Mouse (Mus musculus) hindbrain, embryonic 10.5 days (tissue): ENCODE results near the gene Sertad1. TPM values are rescaled to one million over a fixed set of nuclear protein-coding genes. Genes with fewer than 3 reads are reported as not detected.

Experiments used
- DNase-seq: peaks from one replicate; pipeline ENCODE4 v3.0.0-alpha.2; 2017; ENCODE audit warnings: low spot score
- H3K27ac ChIP-seq: fragments of 300-500 bp; sonication (generic); 2 replicates; pipeline ENCODE4 v1.5.1; 2016; ENCODE audit warnings: mild to moderate bottlenecking, moderate library complexity
- H3K27me3 ChIP-seq: fragments of 300-500 bp; sonication (generic); 2 replicates; pipeline ENCODE4 v1.6.1; 2016; ENCODE audit warnings: mild to moderate bottlenecking; ENCODE audit not compliant: poor library complexity, insufficient read depth, severe bottlenecking
- H3K36me3 ChIP-seq: fragments of 300-500 bp; sonication (generic); 2 replicates; pipeline ENCODE4 v1.6.1; 2016; ENCODE audit warnings: mild to moderate bottlenecking, moderate library complexity
- H3K4me1 ChIP-seq: fragments of 300-500 bp; sonication (generic); replicated peaks from 2 replicates; pipeline ENCODE4 v1.6.1; 2016; ENCODE audit warnings: mild to moderate bottlenecking
- H3K4me3 ChIP-seq: fragments of 300-500 bp; sonication (generic); 2 replicates; pipeline ENCODE4 v1.5.1; 2016; ENCODE audit warnings: mild to moderate bottlenecking, moderate library complexity
- H3K9me3 ChIP-seq: fragments of 300-500 bp; sonication (generic); 2 replicates; pipeline ENCODE4 v1.6.1; 2016; ENCODE audit warnings: mild to moderate bottlenecking, moderate library complexity
- WGBS: fragments of 180-500 bp; shearing (Covaris S2); methylation state at CpG from one replicate; pipeline ENCODE4 v1.1.7; 2016; 5-methylcytosine and 5-hydroxymethylcytosine counted together
- polyA plus RNA-seq: library from polyadenylated mRNA; unstranded; fragments of >200 nt; fragmentation: Nextera tagmentation; extraction: Ambion mirVana; gene quantifications from 2 replicates; pipeline ENCODE4 v1.2.1, GENCODE M21; 2016

Gene Sertad1
- polyA plus RNA-seq, 1 experiment from 2014 or later: 23.6 TPM

- DNase-seq: no peak
- H3K4me1 ChIP-seq: peaks cover 6% of the 10 kb centered on the region
- H3K4me3 ChIP-seq: no peak overlapping the region
- peaks cover 7% of the 10 kb centered on the region; the same call in 1 of the 2 replicates for H3K36me3 ChIP-seq
- peaks cover 3% of the 10 kb centered on the region; the same call in 1 of the 2 replicates for H3K9me3 ChIP-seq
- no peaks in the 10 kb centered on the region for H3K27me3 ChIP-seq
- H3K27ac ChIP-seq: no peak overlapping the region
These were observed 33.4 kb downstream of the Sertad1 start for GRCm38 (mm10) chr7:27520104-27520503.

GRCm38 (mm10) chr7:27520599-27520998 is 33.9 kb downstream of the Sertad1 start:
- H3K4me1 ChIP-seq: peaks cover 6% of the 10 kb centered on the region
- H3K27ac ChIP-seq: no peak overlapping the region
- peaks cover 7% of the 10 kb centered on the region; the same call in 1 of the 2 replicates for H3K36me3 ChIP-seq
- H3K4me3 ChIP-seq: no peak overlapping the region
- no peak for DNase-seq
- H3K9me3 ChIP-seq: peaks cover 3% of the 10 kb centered on the region; the same call in 1 of the 2 replicates
- 81% methylated on average over 1 of the region's 1 CpGs for WGBS
- H3K27me3 ChIP-seq: no peaks in the 10 kb centered on the region

- WGBS: 63% methylated on average over 5 of the region's 5 CpGs
- no peak for DNase-seq
- no peak within 1 kb of the TSS for H3K4me3 ChIP-seq
- no peaks in the 10 kb centered on the region for H3K27me3 ChIP-seq
- H3K9me3 ChIP-seq: peaks cover 3% of the 10 kb centered on the region; the same call in 1 of the 2 replicates
- peaks cover 9% of the 10 kb centered on the region for H3K4me1 ChIP-seq
- no peak within 1 kb of the TSS for H3K27ac ChIP-seq
- H3K36me3 ChIP-seq: peaks cover 7% of the 10 kb centered on the region; the same call in 1 of the 2 replicates
These were observed 36.3 kb downstream of the Sertad1 start, which contains the start of gene Hipk4 for GRCm38 (mm10) chr7:27522967-27523366. Gene Hipk4, plus strand, starts transcription at chr7:27523267.

GRCm38 (mm10) chr7:27523805-27524204 is 37.1 kb downstream of the Sertad1 start:
- no peak for DNase-seq
- H3K27me3 ChIP-seq: no peaks in the 10 kb centered on the region
- peaks cover 3% of the 10 kb centered on the region; the same call in 1 of the 2 replicates for H3K9me3 ChIP-seq
- H3K27ac ChIP-seq: no peak overlapping the region
- peaks cover 6% of the 10 kb centered on the region; the same call in 1 of the 2 replicates for H3K36me3 ChIP-seq
- peaks cover 9% of the 10 kb centered on the region for H3K4me1 ChIP-seq
- WGBS: 92% methylated on average over 13 of the region's 13 CpGs
- H3K4me3 ChIP-seq: no peak overlapping the region

GRCm38 (mm10) chr7:27526039-27526827 is 39.5 kb downstream of the Sertad1 start:
- no peaks in the 10 kb centered on the region for H3K9me3 ChIP-seq
- no peak overlapping the region for H3K27ac ChIP-seq
- DNase-seq: peak; percentile 75
- H3K36me3 ChIP-seq: peaks cover 9% of the 10 kb centered on the region; the same call in 1 of the 2 replicates
- no peaks in the 10 kb centered on the region for H3K27me3 ChIP-seq
- peaks cover 9% of the 10 kb centered on the region for H3K4me1 ChIP-seq
- 32% methylated on average over 10 of the region's 10 CpGs for WGBS
- no peak overlapping the region for H3K4me3 ChIP-seq

GRCm38 (mm10) chr7:27529070-27529469 is 42.4 kb downstream of the Sertad1 start:
- Histone ChIP-seq H3K36me3 (peaks cover 35% of the 10 kb centered on the region), H3K9me3 (no peaks in the 10 kb centered on the region), H3K27ac (no peak overlapping the region), H3K4me3 (no peak overlapping the region), H3K4me1 (0 out of 2 replicates have a peak, but pooled peaks cover 4% of the 10 kb centered on the region), H3K27me3 (no peaks in the 10 kb centered on the region)
- no peak for DNase-seq
- WGBS: 84% methylated on average over 21 of the region's 21 CpGs

- DNase-seq: no peak
- no peaks in the 10 kb centered on the region for H3K9me3 ChIP-seq
- H3K4me3 ChIP-seq: no peak overlapping the region
- no peak overlapping the region for H3K27ac ChIP-seq
- H3K36me3 ChIP-seq: peaks cover 53% of the 10 kb centered on the region
- H3K27me3 ChIP-seq: no peaks in the 10 kb centered on the region
- H3K4me1 ChIP-seq: peaks cover 4% of the 10 kb centered on the region; the same call in 1 of the 2 replicates
- WGBS: 78% methylated on average over 3 of the region's 3 CpGs
These were observed 44.2 kb downstream of the Sertad1 start for GRCm38 (mm10) chr7:27530937-27531336.

GRCm38 (mm10) chr7:27531707-27532106 is 45.0 kb downstream of the Sertad1 start:
- Histone ChIP-seq H3K4me1 (no peaks in the 10 kb centered on the region; the same call in 1 of the 2 replicates), H3K9me3 (no peaks in the 10 kb centered on the region), H3K27ac (no peak overlapping the region), H3K27me3 (no peaks in the 10 kb centered on the region), H3K36me3 (peaks cover 61% of the 10 kb centered on the region), H3K4me3 (no peak overlapping the region)
- WGBS: 93% methylated on average over 10 of the region's 10 CpGs
- DNase-seq: no peak

- H3K4me1 ChIP-seq: no peaks in the 10 kb centered on the region; the same call in 1 of the 2 replicates
These were observed 45.9 kb downstream of the Sertad1 start for GRCm38 (mm10) chr7:27532480-27533050.

GRCm38 (mm10) chr7:27535386-27535785 is 48.7 kb downstream of the Sertad1 start:
- Histone ChIP-seq H3K9me3 (no peaks in the 10 kb centered on the region), H3K27ac (no peak overlapping the region), H3K27me3 (no peaks in the 10 kb centered on the region), H3K4me1 (no peaks in the 10 kb centered on the region; the same call in 1 of the 2 replicates), H3K4me3 (no peak overlapping the region), H3K36me3 (peaks cover 91% of the 10 kb centered on the region)
- DNase-seq: no peak
- 86% methylated on average over 2 of the region's 2 CpGs for WGBS

More at GRCm38 (mm10) chr7:27532480-27533050, 45.9 kb downstream of the Sertad1 start:
- 93% methylated on average over 9 of the region's 9 CpGs for WGBS
- DNase-seq: no peak
- Histone ChIP-seq H3K9me3 (no peaks in the 10 kb centered on the region), H3K4me3 (no peak overlapping the region), H3K27ac (no peak overlapping the region), H3K27me3 (no peaks in the 10 kb centered on the region), H3K36me3 (peaks cover 70% of the 10 kb centered on the region)

GRCm38 (mm10) chr7:27536618-27537017 is 49.9 kb downstream of the Sertad1 start:
- Histone ChIP-seq H3K36me3 (peaks cover 82% of the 10 kb centered on the region), H3K27ac (no peak overlapping the region), H3K9me3 (no peaks in the 10 kb centered on the region), H3K4me3 (no peak overlapping the region), H3K27me3 (no peaks in the 10 kb centered on the region), H3K4me1 (peaks cover 3% of the 10 kb centered on the region)
- 87% methylated on average over 6 of the region's 6 CpGs for WGBS
- DNase-seq: no peak

GRCm38 (mm10) chr7:27537998-27538397 is 51.3 kb downstream of the Sertad1 start:
- Histone ChIP-seq H3K36me3 (peaks cover 69% of the 10 kb centered on the region), H3K27me3 (no peaks in the 10 kb centered on the region), H3K4me3 (no peak overlapping the region), H3K27ac (no peak overlapping the region), H3K9me3 (no peaks in the 10 kb centered on the region), H3K4me1 (peaks cover 17% of the 10 kb centered on the region)
- 94% methylated on average over 8 of the region's 8 CpGs for WGBS
- DNase-seq: no peak

GRCm38 (mm10) chr7:27538797-27539196 is 52.1 kb downstream of the Sertad1 start:
- 91% methylated on average over 2 of the region's 2 CpGs for WGBS
- Histone ChIP-seq H3K36me3 (peaks cover 61% of the 10 kb centered on the region), H3K4me3 (no peak overlapping the region), H3K9me3 (no peaks in the 10 kb centered on the region), H3K27me3 (no peaks in the 10 kb centered on the region), H3K27ac (no peak overlapping the region), H3K4me1 (peaks cover 18% of the 10 kb centered on the region)
- DNase-seq: no peak
